Comparison of ENCODE assay signal across 9 mouse cellular contexts in genomic region chr15:101315378-101315777, GRCm38 (mm10). TPM values are rescaled to one million over a fixed set of nuclear protein-coding genes. Genes with fewer than 3 reads are reported as not detected.
A peak's percentile ranks its signal among the peaks of the same experiment; 100 is the strongest.
DNase-seq lines count a peak whose midpoint lies in the region; ATAC-seq and TF ChIP-seq lines count a peak whose summit lies in the region.
"Had no signal": no experiment of that assay in that cellular context is flagged by ENCODE, and none has a peak within 500 bp of the region (broad histone marks: within the 10 kb centered on the region; RNA-seq: fewer than 3 reads in every experiment).

No protein-coding gene starts in this region.

- H3K27ac ChIP-seq in heart, embryonic 11.5 days (ENCODE audit: low read depth, low read length): no peak overlapping the region
- no peak overlapping the region for H3K27ac ChIP-seq in midbrain, embryonic 11.5 days (ENCODE audit: low read depth, low read length)
- H3K27ac ChIP-seq in midbrain, embryonic 10.5 days (replicated peaks): no peak overlapping the region
- H3K27ac ChIP-seq in hindbrain, postnatal 0 days: no peak overlapping the region
- H3K27ac ChIP-seq in stomach, embryonic 16.5 days (ENCODE audit: low read length): no peak overlapping the region

- no peak for DNase-seq in heart, postnatal 25 days (ENCODE audit: low spot score)
- DNase-seq in midbrain, embryonic 11.5 days (ENCODE audit: low spot score, missing footprints): peak; percentile 65
- no peak for DNase-seq in midbrain, embryonic 10.5 days (ENCODE audit: low spot score)
- no peak for DNase-seq in hindbrain, postnatal 0 days (ENCODE audit: low spot score)
- DNase-seq in embryo, embryonic 10.5 days (ENCODE audit: low spot score): no peak
- DNase-seq in thymus, postnatal 36 days: no peak

- H3K27me3 ChIP-seq in heart, embryonic 11.5 days (ENCODE audit: control insufficient read depth, insufficient read depth, low read length): no peaks in the 10 kb centered on the region
- H3K27me3 ChIP-seq in midbrain, embryonic 11.5 days (ENCODE audit: control insufficient read depth, insufficient read depth, low read length): no peaks in the 10 kb centered on the region
- H3K27me3 ChIP-seq in midbrain, embryonic 10.5 days (ENCODE audit: low read depth, poor library complexity, severe bottlenecking): 0 out of 2 replicates have a peak, but pooled peaks cover 12% of the 10 kb centered on the region
- H3K27me3 ChIP-seq in hindbrain, postnatal 0 days (ENCODE audit: insufficient read depth, low read length): no peaks in the 10 kb centered on the region
- no peaks in the 10 kb centered on the region for H3K27me3 ChIP-seq in stomach, embryonic 16.5 days (ENCODE audit: control insufficient read depth, insufficient read depth, low read length)
- H3K27me3 ChIP-seq: heart, embryonic 13.5 days had no signal

- 86% methylated on average over 4 of the region's 4 CpGs for WGBS in heart, embryonic 11.5 days (ENCODE audit: insufficient replicate concordance)
- 87% methylated on average over 4 of the region's 4 CpGs for WGBS in midbrain, embryonic 11.5 days
- 90% methylated on average over 4 of the region's 4 CpGs for WGBS in midbrain, embryonic 10.5 days
- WGBS in hindbrain, postnatal 0 days: 71% methylated on average over 4 of the region's 4 CpGs
- WGBS in stomach, embryonic 16.5 days: 86% methylated on average over 4 of the region's 4 CpGs

- no peaks in the 10 kb centered on the region for H3K36me3 ChIP-seq in heart, embryonic 11.5 days (ENCODE audit: control insufficient read depth, insufficient read depth, low read length)
- H3K36me3 ChIP-seq in midbrain, embryonic 11.5 days (ENCODE audit: control insufficient read depth, insufficient read depth, low read length): no peaks in the 10 kb centered on the region
- no peaks in the 10 kb centered on the region for H3K36me3 ChIP-seq in midbrain, embryonic 10.5 days
- no peaks in the 10 kb centered on the region for H3K36me3 ChIP-seq in hindbrain, postnatal 0 days (ENCODE audit: insufficient read depth, low read length)
- H3K36me3 ChIP-seq in stomach, embryonic 16.5 days (ENCODE audit: control insufficient read depth, insufficient read depth, low read length): no peaks in the 10 kb centered on the region
- H3K36me3 ChIP-seq: heart, embryonic 13.5 days had no signal

- intact Hi-C loops in heart, postnatal 25 days (cut with DNase I): loop anchor here (1.0 to 5.0 kb wide), 3 partner anchors 30 to 93 kb away; partner anchors contain the start of gene Grasp

- H3K4me2 ChIP-seq in heart, embryonic 11.5 days: peak overlapping the region; percentile 57; the same call in 1 of the 2 replicates
- no peak overlapping the region for H3K4me2 ChIP-seq in midbrain, embryonic 11.5 days
- peak overlapping the region; percentile 47; the same call in 1 of the 2 replicates for H3K4me2 ChIP-seq in hindbrain, postnatal 0 days (ENCODE audit: low read depth, low read length)
- H3K4me2 ChIP-seq in stomach, embryonic 16.5 days (ENCODE audit: low read depth, low read length): peak overlapping the region; percentile 58; the same call in 1 of the 2 replicates

- H3K9me3 ChIP-seq in heart, embryonic 11.5 days (replicated peaks; ENCODE audit: control insufficient read depth, low read length): no peaks in the 10 kb centered on the region
- H3K9me3 ChIP-seq in midbrain, embryonic 11.5 days (ENCODE audit: control insufficient read depth, low read length): no peaks in the 10 kb centered on the region
- H3K9me3 ChIP-seq in midbrain, embryonic 10.5 days (replicated peaks): no peaks in the 10 kb centered on the region
- H3K9me3 ChIP-seq in hindbrain, postnatal 0 days (ENCODE audit: low read length): no peaks in the 10 kb centered on the region
- no peaks in the 10 kb centered on the region for H3K9me3 ChIP-seq in stomach, embryonic 16.5 days (replicated peaks; ENCODE audit: control insufficient read depth, low read length)
- H3K9me3 ChIP-seq: heart, embryonic 13.5 days had no signal

- H3K9ac ChIP-seq in heart, embryonic 11.5 days (ENCODE audit: low read depth, low read length): no peak overlapping the region
- H3K9ac ChIP-seq in midbrain, embryonic 11.5 days (ENCODE audit: low read length): no peak overlapping the region
- no peak overlapping the region for H3K9ac ChIP-seq in hindbrain, postnatal 0 days (replicated peaks; ENCODE audit: low read length)
- no peak overlapping the region for H3K9ac ChIP-seq in stomach, embryonic 16.5 days (ENCODE audit: low read length)

- ATAC-seq in heart, embryonic 11.5 days (replicated peaks; ENCODE audit: insufficient number of reproducible peaks, low FRiP score, low TSS enrichment): no peak
- 0 out of 2 replicates have a peak, but pooled peaks have one; percentile 9 for ATAC-seq in midbrain, embryonic 11.5 days (ENCODE audit: low FRiP score)
- no peak for ATAC-seq in hindbrain, postnatal 0 days
- ATAC-seq in stomach, embryonic 16.5 days (ENCODE audit: insufficient read depth, low FRiP score): peak; percentile 1; the same call in 1 of the 2 replicates

- H3K4me1 ChIP-seq in heart, embryonic 11.5 days (ENCODE audit: control insufficient read depth, insufficient read depth, low read length): peaks cover 18% of the 10 kb centered on the region
- H3K4me1 ChIP-seq in midbrain, embryonic 11.5 days (ENCODE audit: control insufficient read depth, insufficient read depth, low read length): peaks cover 4% of the 10 kb centered on the region; the same call in 1 of the 2 replicates
- H3K4me1 ChIP-seq in midbrain, embryonic 10.5 days: peaks cover 15% of the 10 kb centered on the region
- H3K4me1 ChIP-seq in hindbrain, postnatal 0 days (ENCODE audit: insufficient read depth, low read length): peaks cover 3% of the 10 kb centered on the region; the same call in 1 of the 2 replicates
- H3K4me1 ChIP-seq in stomach, embryonic 16.5 days (ENCODE audit: control insufficient read depth, insufficient read depth, low read length): peaks cover 13% of the 10 kb centered on the region; the same call in 1 of the 2 replicates

- TF ChIP-seq CTCF in hindbrain, postnatal 0 days (IDR thresholded peaks at IDR 0.05; ENCODE audit: low read depth): no peak

- H3K4me3 ChIP-seq in heart, embryonic 11.5 days (ENCODE audit: low read depth, low read length): no peak overlapping the region
- no peak overlapping the region for H3K4me3 ChIP-seq in midbrain, embryonic 11.5 days (ENCODE audit: low read depth, low read length)
- no peak overlapping the region for H3K4me3 ChIP-seq in midbrain, embryonic 10.5 days
- H3K4me3 ChIP-seq in hindbrain, postnatal 0 days (ENCODE audit: low read length): no peak overlapping the region
- H3K4me3 ChIP-seq in stomach, embryonic 16.5 days (replicated peaks; ENCODE audit: low read length): no peak overlapping the region

RNA-seq across cellular contexts. Expression of gene 6030408B16Rik, which starts 22.4 kb away (rescaled TPM):
- polyA plus RNA-seq in heart, embryonic 11.5 days (2014; fragmentation: Nextera tagmentation; extraction: Ambion mirVana): 1.3 and 2.2 TPM in 2 replicates
- 1 to 10 TPM; 1.3 to 1.5 TPM for total RNA-seq in heart, postnatal 25 days (2021)
- polyA plus RNA-seq in midbrain, embryonic 11.5 days (2014; fragmentation: Nextera tagmentation; extraction: Ambion mirVana): 0.33 TPM in 1 of 2 replicates, not detected in the other
- 0.06 and 0.22 TPM in 2 replicates for polyA plus RNA-seq in midbrain, embryonic 10.5 days (2016; fragmentation: Nextera tagmentation; extraction: Ambion mirVana)
- total RNA-seq in hindbrain, postnatal 0 days (2014; rRNA removed): not detected in 2 replicates
- 0.15 and 0.30 TPM in 2 replicates for polyA plus RNA-seq in hindbrain, postnatal 0 days (2015; fragmentation: Nextera tagmentation; extraction: Ambion mirVana)
- 9.4 and 9.5 TPM in 2 replicates for polyA plus RNA-seq in stomach, embryonic 16.5 days (2015; fragmentation: Nextera tagmentation; extraction: Ambion mirVana)

RNA-seq across cellular contexts. Expression of gene Atg101, which starts 31.3 kb away (rescaled TPM):
- polyA plus RNA-seq in heart, embryonic 11.5 days (2014; fragmentation: Nextera tagmentation; extraction: Ambion mirVana): 49.4 and 50.1 TPM in 2 replicates
- total RNA-seq in heart, postnatal 25 days (2021): 10 to 100 TPM; 21.5 to 25.0 TPM
- 57.9 and 67.4 TPM in 2 replicates for polyA plus RNA-seq in midbrain, embryonic 11.5 days (2014; fragmentation: Nextera tagmentation; extraction: Ambion mirVana)
- polyA plus RNA-seq in midbrain, embryonic 10.5 days (2016; fragmentation: Nextera tagmentation; extraction: Ambion mirVana): 80.8 TPM in 2 replicates
- total RNA-seq in hindbrain, postnatal 0 days (2014; rRNA removed): 44.1 and 52.3 TPM in 2 replicates
- polyA plus RNA-seq in hindbrain, postnatal 0 days (2015; fragmentation: Nextera tagmentation; extraction: Ambion mirVana): 69.1 and 75.3 TPM in 2 replicates
- 66.9 and 67.0 TPM in 2 replicates for polyA plus RNA-seq in stomach, embryonic 16.5 days (2015; fragmentation: Nextera tagmentation; extraction: Ambion mirVana)

RNA-seq across cellular contexts. Expression of gene Krt80, which starts 54.6 kb away (rescaled TPM):
- 2.5 and 2.8 TPM in 2 replicates for polyA plus RNA-seq in heart, embryonic 11.5 days (2014; fragmentation: Nextera tagmentation; extraction: Ambion mirVana)
- total RNA-seq in heart, postnatal 25 days (2021): 1 to 10 TPM; 2.0 to 2.2 TPM
- not detected in 2 replicates for polyA plus RNA-seq in midbrain, embryonic 11.5 days (2014; fragmentation: Nextera tagmentation; extraction: Ambion mirVana)
- polyA plus RNA-seq in midbrain, embryonic 10.5 days (2016; fragmentation: Nextera tagmentation; extraction: Ambion mirVana): 0.06 TPM in 1 of 2 replicates, not detected in the other
- total RNA-seq in hindbrain, postnatal 0 days (2014; rRNA removed): 0.43 and 1.2 TPM in 2 replicates
- 0.30 and 0.33 TPM in 2 replicates for polyA plus RNA-seq in hindbrain, postnatal 0 days (2015; fragmentation: Nextera tagmentation; extraction: Ambion mirVana)
- polyA plus RNA-seq in stomach, embryonic 16.5 days (2015; fragmentation: Nextera tagmentation; extraction: Ambion mirVana): 37.4 and 64.5 TPM in 2 replicates

Comparison
In these comparisons a context has a peak if more than half of its experiments do, and no peak if none do; other contexts are left out.
1. ATAC-seq: peak in midbrain, embryonic 11.5 days (single experiment) and stomach, embryonic 16.5 days (single experiment); none in heart, embryonic 11.5 days (single experiment) and hindbrain, postnatal 0 days (single experiment).
2. RNA of gene Krt80, which starts 54.6 kb away (polyA plus RNA-seq): 37.4 to 64.5 TPM in stomach, embryonic 16.5 days; 2.5 to 2.8 TPM in heart, embryonic 11.5 days, 0.30 to 0.33 TPM in hindbrain, postnatal 0 days, 0.06 TPM in midbrain, embryonic 10.5 days and not detected in midbrain, embryonic 11.5 days; every median in the first group is over 10 times any median in the second.